Mouse (Mus musculus) lung, postnatal 0 days (tissue): ENCODE data around the gene Dhx38. TPM values are rescaled to one million over a fixed set of nuclear protein-coding genes. Genes with fewer than 3 reads are reported as not detected.

Experiments
- ATAC-seq: fragments of 200-750 bp; cut with Nextera tagmentation; 2 replicates; pipeline ENCODE4 v1.8.0; 2017; ENCODE audit warnings: moderate library complexity
- DNase-seq: peaks from one replicate; pipeline ENCODE4 v3.0.0-alpha.2; 2016; ENCODE audit warnings: low spot score
- H3K27ac ChIP-seq: fragments of 300-500 bp; sonication (generic); 2 replicates; pipeline ENCODE4 v1.5.1; 2014; ENCODE audit warnings: antibody characterized with exemption, mild to moderate bottlenecking, low read length, mixed read lengths
- H3K27me3 ChIP-seq: fragments of 300-500 bp; sonication (generic); replicated peaks from 2 replicates; pipeline ENCODE4 v1.6.1; 2014; ENCODE audit warnings: low read length, mixed read lengths; ENCODE audit not compliant: insufficient read depth
- H3K36me3 ChIP-seq: fragments of 300-500 bp; sonication (generic); 2 replicates; pipeline ENCODE4 v1.6.1; 2014; ENCODE audit warnings: low read length, mixed read lengths; ENCODE audit not compliant: insufficient read depth
- H3K4me1 ChIP-seq: fragments of 300-500 bp; sonication (generic); 2 replicates; pipeline ENCODE4 v1.6.1; 2014; ENCODE audit warnings: antibody characterized with exemption, low read depth, low read length, mixed read lengths; ENCODE audit not compliant: insufficient read depth
- H3K4me2 ChIP-seq: fragments of 300-500 bp; sonication (generic); replicated peaks from 2 replicates; pipeline ENCODE4 v1.6.1; 2014; ENCODE audit warnings: low read depth, mild to moderate bottlenecking, low read length, moderate library complexity, mixed read lengths
- H3K4me3 ChIP-seq: fragments of 300-500 bp; sonication (generic); 2 replicates; pipeline ENCODE4 v1.5.1; 2014; ENCODE audit warnings: low read depth, low read length
- H3K9ac ChIP-seq: fragments of 300-500 bp; sonication (generic); replicated peaks from 2 replicates; pipeline ENCODE4 v1.6.1; 2014; ENCODE audit warnings: low read depth, mild to moderate bottlenecking
- H3K9me3 ChIP-seq: fragments of 300-500 bp; sonication (generic); 2 replicates; pipeline ENCODE4 v1.6.1; 2016; ENCODE audit warnings: low read length, mixed read lengths
- CTCF ChIP-seq: IDR thresholded peaks from 2 replicates; pipeline ENCODE4 v1.5.1; 2016; ENCODE audit warnings: antibody characterized with exemption, mild to moderate bottlenecking
- EP300 ChIP-seq: IDR thresholded peaks from 2 replicates; pipeline ENCODE4 v1.6.1; 2016; ENCODE audit warnings: antibody characterized with exemption, mild to moderate bottlenecking, control low read depth
- WGBS: fragments of 180-500 bp; shearing (Covaris S2); extraction: QIAGEN DNeasy Blood & Tissue Kit; methylation state at CpG from one replicate; pipeline ENCODE4 v1.1.7; 2014; 5-methylcytosine and 5-hydroxymethylcytosine counted together
- polyA plus RNA-seq: library from polyadenylated mRNA; unstranded; fragments of >200 nt; fragmentation: Nextera tagmentation; extraction: Ambion mirVana; gene quantifications from 2 replicates; pipeline ENCODE4 v1.2.1, GENCODE M21; 2015

The Dhx38 gene
- polyA plus RNA-seq, 1 experiment from 2014 or later, result 12.7 TPM

DNA sequence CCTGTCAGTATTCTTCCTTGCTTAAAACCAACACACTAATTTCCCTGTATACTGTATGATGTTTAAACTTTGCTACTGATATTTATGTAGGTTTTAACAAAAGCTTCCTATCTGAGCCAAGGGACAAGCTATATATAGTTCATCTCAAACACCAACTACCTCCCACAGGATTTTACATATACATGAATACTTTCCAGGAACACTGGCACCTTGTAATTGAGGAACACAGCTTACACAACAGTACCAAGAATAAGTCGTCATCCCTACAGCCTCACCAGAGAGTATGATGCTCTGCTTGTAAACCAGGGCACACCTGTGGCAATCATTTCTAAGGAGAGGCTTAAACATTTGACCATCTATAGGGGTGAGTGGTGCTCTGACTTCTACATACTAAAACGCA, 41.1 kb upstream of the Dhx38 start:
- ATAC-seq (no peak), DNase-seq (no peak)
- no peak overlapping the region for H3K4me2 ChIP-seq
- H3K36me3 ChIP-seq, result peaks cover 5% of the 10 kb centered on the region; the same call in 1 of the 2 replicates
- no peak overlapping the region for H3K27ac ChIP-seq
- no peak overlapping the region for H3K4me3 ChIP-seq
- no peaks in the 10 kb centered on the region for H3K27me3 ChIP-seq
- WGBS, result 76% methylated on average over 2 of the region's 2 CpGs
- H3K4me1 ChIP-seq, result 0 out of 2 replicates have a peak, but pooled peaks cover 11% of the 10 kb centered on the region
- no peak for TF ChIP-seq CTCF
- no peak for TF ChIP-seq EP300
- H3K9ac ChIP-seq, result no peak overlapping the region
- no peaks in the 10 kb centered on the region for H3K9me3 ChIP-seq

GRCm38 (mm10) chr8:109595854-109596253, 30.2 kb upstream of the Dhx38 start:
- Histone ChIP-seq H3K4me3 (no peak overlapping the region), H3K36me3 (no peaks in the 10 kb centered on the region), H3K27me3 (no peaks in the 10 kb centered on the region), H3K4me1 (no peaks in the 10 kb centered on the region), H3K4me2 (no peak overlapping the region), H3K27ac (no peak overlapping the region), H3K9ac (no peak overlapping the region), H3K9me3 (no peaks in the 10 kb centered on the region)
- ATAC-seq, result peak; percentile 53
- 51% methylated on average over 8 of the region's 8 CpGs for WGBS
- DNase-seq, result peak; percentile 67
- TF ChIP-seq EP300 (no peak), CTCF (peak; percentile 94)

DNA sequence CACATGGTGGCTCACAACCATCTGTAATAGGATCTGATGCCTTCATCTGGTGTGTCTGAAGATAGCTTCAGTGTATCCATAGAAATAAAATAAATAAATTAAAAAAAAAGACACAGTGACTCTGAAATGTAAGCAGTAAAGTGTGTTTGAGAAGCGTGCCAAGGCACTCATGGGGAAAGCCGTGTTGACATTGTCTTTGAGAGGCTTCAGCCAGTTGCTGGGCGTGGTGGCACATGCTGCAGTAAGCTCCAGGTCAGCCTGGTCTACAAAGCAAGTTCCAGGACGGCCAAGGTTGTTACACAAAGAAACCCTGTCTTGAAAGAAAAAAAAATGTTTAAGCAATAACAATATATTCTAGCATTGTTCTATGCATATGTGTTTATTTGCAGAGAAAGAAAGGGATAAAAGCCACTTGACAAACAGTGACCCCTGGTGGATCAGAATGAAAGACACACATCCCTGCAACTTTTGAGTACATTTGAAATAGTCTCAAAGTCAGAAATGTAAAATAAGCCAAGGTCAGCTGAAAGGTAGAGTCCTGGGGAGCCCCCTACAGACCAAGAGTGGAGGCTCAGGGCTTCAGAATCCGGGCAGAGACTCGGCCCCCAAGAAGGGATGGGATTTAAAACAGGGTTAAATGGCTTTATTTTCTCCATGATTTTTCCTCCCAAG, 27.6 kb upstream of the Dhx38 start:
- Histone ChIP-seq H3K9ac (no peak overlapping the region), H3K4me2 (no peak overlapping the region), H3K4me1 (no peaks in the 10 kb centered on the region), H3K4me3 (no peak overlapping the region), H3K27ac (no peak overlapping the region), H3K36me3 (no peaks in the 10 kb centered on the region), H3K9me3 (no peaks in the 10 kb centered on the region), H3K27me3 (no peaks in the 10 kb centered on the region)
- DNase-seq (peak; percentile 84), ATAC-seq (peak; percentile 79)
- WGBS, result 47% methylated on average over 6 of the region's 6 CpGs
- TF ChIP-seq CTCF, result peak; percentile 71
- TF ChIP-seq EP300, result peak; percentile 54

DNA sequence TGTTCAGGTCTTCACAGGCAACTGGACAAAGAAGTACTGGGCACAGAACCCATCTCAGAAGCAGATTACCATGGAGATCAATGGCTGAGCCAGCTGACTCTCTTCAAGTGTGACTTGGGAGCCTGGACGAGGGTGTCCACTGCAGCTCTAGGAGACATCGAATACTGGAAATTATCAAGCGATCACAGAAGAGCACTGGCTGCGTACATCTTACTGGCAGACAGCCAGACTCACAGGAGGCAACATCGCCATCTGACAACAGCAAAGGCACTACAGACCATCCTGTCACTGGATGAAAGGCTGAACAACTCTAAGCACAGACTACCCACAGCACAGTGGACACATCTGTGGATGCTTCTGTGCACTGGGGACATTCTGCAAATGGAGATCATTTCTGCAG, 26.5 kb upstream of the Dhx38 start:
- ATAC-seq (no peak), DNase-seq (no peak)
- 79% methylated on average over 5 of the region's 5 CpGs for WGBS
- no peaks in the 10 kb centered on the region for H3K27me3 ChIP-seq
- H3K9ac ChIP-seq, result no peak overlapping the region
- no peak overlapping the region for H3K4me3 ChIP-seq
- no peak overlapping the region for H3K4me2 ChIP-seq
- no peak overlapping the region for H3K27ac ChIP-seq
- no peaks in the 10 kb centered on the region for H3K4me1 ChIP-seq
- TF ChIP-seq CTCF (no peak), EP300 (no peak)
- no peaks in the 10 kb centered on the region for H3K9me3 ChIP-seq
- H3K36me3 ChIP-seq, result no peaks in the 10 kb centered on the region

DNA sequence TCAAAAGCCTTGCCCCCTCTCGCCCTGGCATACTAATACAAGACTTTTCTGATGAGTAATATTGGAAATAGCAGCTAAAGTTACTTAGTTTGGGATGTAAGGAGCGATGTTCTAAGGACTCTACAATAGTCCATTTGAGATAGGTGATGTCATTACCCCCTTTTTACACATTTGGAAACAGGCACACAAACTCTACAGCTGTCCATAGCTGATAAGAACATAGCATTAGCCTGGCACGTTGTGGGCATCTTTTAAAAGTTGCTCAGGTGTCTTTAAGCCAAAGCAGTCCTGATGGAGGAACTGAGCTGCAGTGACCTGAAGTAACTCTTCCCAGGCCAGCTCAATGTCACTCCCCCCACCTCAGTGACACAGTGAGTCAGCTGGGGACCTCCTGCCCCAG, 25.7 kb upstream of the Dhx38 start:
- Histone ChIP-seq H3K4me2 (no peak overlapping the region), H3K36me3 (no peaks in the 10 kb centered on the region), H3K9ac (no peak overlapping the region), H3K9me3 (no peaks in the 10 kb centered on the region), H3K4me3 (no peak overlapping the region), H3K27ac (no peak overlapping the region), H3K27me3 (no peaks in the 10 kb centered on the region), H3K4me1 (no peaks in the 10 kb centered on the region)
- no peak for TF ChIP-seq EP300
- TF ChIP-seq CTCF, result no peak
- DNase-seq (no peak), ATAC-seq (no peak)
- 84% methylated on average over 3 of the region's 3 CpGs for WGBS

DNA sequence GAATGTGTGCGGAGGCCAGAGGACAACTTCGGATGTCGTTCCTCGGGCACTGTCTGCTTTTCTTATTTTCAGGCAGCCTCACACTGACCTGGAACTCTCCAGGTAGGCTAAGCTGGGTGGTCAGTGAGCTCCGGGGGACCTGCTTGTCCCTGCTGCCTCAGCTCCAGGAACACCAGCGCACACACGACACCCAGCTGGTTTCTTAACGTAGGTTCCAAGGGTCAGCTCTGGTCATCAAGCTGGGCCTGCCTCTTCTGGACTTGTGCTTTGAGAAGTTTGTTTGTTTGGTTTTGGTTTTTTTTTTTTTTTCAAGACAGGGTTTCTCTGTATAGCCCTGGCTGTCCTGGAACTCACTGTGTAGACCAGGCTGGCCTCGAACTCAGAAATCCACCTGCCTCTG, 25.2 kb upstream of the Dhx38 start:
- Histone ChIP-seq H3K27me3 (no peaks in the 10 kb centered on the region), H3K9me3 (no peaks in the 10 kb centered on the region), H3K4me2 (no peak overlapping the region), H3K9ac (no peak overlapping the region), H3K4me3 (no peak overlapping the region), H3K27ac (no peak overlapping the region), H3K36me3 (no peaks in the 10 kb centered on the region), H3K4me1 (no peaks in the 10 kb centered on the region)
- WGBS, result 86% methylated on average over 9 of the region's 9 CpGs
- no peak for ATAC-seq
- DNase-seq, result no peak
- TF ChIP-seq EP300 (no peak), CTCF (no peak)
